Mouse (Mus musculus): ENCODE measurements around the gene Metap1.

DNA sequence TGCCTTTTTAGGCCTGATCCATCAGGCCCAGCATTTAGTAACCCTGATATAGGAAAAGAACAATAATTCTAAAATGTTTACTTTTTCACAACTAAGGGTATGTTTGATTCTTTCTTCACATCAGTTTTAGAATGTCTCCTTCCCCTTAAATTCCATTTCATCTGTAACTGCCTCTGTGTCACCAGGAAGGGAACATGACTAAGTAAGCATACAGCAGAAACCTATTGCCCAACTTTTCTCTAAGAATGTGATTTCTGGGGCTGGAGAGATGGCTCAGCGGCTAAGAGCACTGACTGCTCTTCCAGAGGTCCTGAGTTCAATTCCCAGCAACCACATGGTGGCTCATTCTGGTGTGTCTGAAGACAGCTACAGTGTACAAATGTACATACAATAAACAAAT is 35.1 kb downstream of the Metap1 start:
- TF ChIP-seq CTCF (IDR thresholded peaks at IDR 0.05; ENCODE audit: borderline replicate concordance, control insufficient read depth, extremely low read depth, insufficient read depth, low read length, poor library complexity) (no peak), POLR2A (IDR thresholded peaks at IDR 0.05; ENCODE audit: control insufficient read depth, extremely low read depth, insufficient read depth, low read length, poor library complexity) (no peak)

Data from thymus, adult 2 months (tissue).